Mouse (Mus musculus) induced T-regulatory cell, adult 2 months (primary cell): Measurements from ENCODE around the gene Fbxo42.
"Not testable (repeated sequence)": the region's sequence is repeated elsewhere in the genome, so short reads cannot be mapped to it uniquely, and the experiment has no call there.

Source experiments
- DNase-seq: peaks from one replicate; pipeline ENCODE4 v3.0.0-alpha.2; 2012; ENCODE audit warnings: low read depth

Fbxo42 gene

DNA sequence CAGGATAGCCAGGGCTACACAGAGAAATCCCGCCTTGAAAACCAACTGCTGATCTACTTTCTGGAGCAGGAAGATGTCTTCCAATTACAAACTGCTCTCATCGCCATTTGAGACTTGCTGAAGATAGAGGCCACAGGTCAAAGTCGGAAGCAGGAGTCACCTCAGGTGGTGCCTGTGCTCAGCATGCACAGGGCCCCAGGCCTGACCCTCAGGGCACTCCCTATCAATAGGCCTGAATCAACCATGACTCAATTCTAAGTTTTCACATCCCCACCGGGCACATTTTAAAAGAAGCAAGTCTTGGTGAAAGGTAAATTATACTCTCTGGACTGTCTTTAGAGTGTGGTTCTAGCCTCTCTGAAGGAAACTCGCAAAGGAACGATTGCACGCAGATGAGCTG lies 11.6 kb upstream of the Fbxo42 start:
- no peak for DNase-seq

DNA sequence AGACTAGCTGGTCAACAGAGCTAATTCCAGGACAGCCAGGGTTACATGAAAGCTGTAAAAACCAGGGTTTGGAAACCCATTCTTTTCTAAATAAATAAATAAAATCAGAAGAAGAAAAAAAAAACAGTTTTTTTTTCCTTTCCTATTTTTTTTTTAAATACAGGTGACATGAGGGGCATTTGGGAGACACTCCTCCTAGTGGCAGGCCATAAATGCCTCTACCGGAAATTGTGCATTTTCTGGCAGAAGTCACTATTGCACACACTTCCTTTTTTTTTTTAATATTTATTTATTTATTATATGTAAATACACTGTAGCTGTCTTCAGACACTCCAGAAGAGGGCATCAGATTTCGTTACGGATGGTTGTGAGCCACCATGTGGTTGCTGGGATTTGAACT lies 10.0 kb upstream of the Fbxo42 start:
- peak; percentile 25 for DNase-seq

- DNase-seq, result peak; percentile 85
Measured at GRCm38 (mm10) chr4:141138425-141139115, 9.1 kb upstream of the Fbxo42 start.

DNA sequence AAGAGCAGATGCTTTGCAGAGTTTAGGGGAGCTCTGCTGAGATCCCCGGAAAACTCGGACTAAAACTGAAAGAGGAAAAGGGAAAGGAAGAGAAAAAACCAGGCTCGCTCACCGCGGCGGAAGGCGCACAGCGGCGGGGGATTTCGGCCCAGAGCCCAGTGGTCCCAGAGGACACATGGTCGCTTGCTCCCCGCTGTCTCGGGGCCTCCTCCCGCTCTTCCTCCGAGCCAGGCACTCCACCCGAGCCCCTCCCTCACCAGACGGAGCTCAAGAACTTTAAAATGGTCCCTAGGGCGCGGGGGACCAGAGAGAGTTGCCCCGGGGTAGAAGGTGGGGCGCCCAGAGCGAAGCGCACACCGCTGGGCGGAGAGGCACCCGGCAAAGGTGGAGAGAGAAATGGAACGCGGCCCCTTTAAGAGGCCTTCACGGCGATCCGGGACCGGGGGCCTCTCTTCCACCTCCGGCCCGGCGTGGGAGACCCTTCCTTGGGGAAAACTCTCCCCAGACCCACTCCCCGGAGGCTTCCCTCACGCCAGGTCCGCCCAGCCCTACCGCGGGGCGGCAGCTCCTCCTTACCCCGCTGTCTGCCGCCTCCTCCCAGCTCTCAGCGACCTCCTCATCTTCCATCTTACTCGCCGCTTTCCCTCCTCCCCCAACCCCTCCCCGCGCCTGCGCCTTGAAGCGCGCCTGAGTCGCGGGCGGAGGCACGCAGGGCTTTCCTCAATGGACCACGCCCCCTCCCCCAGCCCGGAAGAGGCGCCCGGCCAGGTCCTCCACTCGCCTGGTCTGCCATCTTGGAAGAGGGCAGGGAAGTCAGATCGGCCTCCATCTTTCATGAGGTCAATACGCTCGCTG lies 8.4 kb upstream of the Fbxo42 start, which contains the start of gene Szrd1:
Gene Szrd1, minus strand, starts transcription at position 660 of the 855 bp plus-strand sequence.
- peak; percentile 100 for DNase-seq

GRCm38 (mm10) chr4:141140354-141140753 lies 7.4 kb upstream of the Fbxo42 start:
- DNase-seq, result not testable (repeated sequence)

DNA sequence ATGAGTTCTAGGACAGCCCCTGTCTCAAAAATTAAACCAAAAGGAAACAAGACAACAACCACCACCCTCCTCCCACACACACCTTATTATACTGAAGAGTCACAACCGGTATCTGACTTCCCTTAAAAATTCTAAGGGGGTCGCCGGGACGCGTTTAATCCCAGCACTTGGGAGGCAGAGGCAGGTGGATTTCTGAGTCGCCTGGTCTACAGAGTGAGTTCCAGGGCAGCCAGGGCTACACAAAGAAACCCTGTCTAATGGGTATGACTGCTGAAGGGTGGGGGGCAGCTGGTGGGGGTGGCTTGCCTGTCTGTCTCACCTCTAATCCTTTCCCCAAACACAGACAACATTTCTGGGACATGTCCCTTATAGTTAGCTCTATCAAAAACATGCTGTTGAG lies 6.7 kb upstream of the Fbxo42 start:
- no peak for DNase-seq

GRCm38 (mm10) chr4:141142285-141142811 lies 5.4 kb upstream of the Fbxo42 start:
- DNase-seq, result peak; percentile 91

DNA sequence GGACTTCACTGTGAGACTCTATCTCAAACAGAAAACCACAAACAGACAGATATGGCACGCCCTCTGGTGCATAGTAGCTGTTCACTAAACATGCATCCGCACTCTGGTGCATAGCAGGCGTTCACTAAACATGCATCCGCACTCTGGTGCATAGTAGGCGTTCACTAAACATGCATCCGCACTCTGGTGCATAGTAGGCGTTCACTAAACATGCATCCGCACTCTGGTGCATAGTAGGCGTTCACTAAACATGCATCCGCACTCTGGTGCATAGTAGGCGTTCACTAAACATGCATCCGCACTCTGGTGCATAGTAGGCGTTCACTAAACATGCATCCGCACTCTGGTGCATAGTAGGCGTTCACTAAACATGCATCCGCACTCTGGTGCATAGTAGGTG lies 2.6 kb upstream of the Fbxo42 start:
- not testable (repeated sequence) for DNase-seq

DNA sequence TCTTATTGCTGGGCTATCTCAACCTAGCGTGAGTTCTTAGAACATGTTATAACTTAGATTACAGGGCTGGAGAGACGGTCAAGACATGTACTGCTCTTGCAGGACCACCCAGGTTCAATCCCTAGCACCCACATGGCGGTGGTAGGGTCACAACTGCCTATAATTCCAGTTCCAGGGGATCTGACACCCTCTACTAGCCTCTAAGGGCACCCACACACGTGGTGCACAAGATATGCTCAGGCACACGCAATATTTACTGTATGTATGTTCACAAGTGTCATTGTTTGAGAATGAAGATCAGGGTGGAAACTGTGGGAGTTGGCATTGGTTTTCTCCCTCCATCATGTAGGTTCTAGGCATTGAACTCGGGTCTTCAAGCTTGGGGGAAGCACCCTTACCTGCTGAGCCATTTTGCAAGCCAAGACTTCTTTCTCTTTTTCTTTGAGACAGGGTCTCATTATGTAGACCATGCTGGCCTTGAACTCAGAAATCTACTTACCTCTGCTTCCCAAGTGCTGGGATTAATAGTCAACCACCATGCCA lies 1.2 kb upstream of the Fbxo42 start:
- DNase-seq, result no peak

DNA sequence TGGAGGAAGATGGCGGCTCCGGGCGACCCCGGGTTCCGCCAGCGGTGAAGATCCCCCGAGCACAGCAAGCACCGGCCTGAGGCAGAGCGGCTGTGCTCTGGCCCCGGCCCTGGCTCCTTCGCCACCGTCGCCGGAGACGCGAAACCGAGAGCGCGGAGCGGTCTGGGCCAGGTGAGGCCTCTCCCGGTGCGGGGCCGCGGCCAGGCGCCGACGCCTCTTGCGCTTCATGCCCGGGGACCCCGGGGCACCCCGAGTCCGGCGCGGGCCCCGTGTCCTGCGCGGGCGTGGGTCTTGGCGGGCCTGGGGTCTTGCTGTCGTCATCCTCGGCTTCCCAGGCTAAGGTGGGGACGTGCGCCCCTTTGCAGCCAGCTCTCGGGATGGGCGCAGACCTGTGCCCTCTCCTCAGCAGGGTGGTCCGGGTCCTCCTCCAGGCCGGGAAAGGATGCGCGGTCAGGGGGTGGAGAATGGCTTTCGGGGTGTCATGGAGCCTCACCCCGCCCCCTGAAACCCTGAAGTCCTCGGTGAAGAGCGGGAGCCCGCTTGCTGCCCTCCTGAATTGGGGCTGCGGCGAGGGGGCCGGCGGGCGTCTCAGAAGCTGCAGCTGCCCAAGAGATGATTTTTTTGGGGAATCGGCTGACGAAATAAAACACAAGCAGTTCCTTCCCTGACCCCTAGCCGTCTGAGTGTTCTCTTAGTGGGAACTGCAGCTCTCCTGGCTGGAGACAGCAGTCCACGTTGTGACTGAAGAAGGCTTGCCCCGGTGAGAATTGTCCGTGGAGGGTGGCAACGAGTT lies 492 bp downstream of the Fbxo42 start:
- peak; percentile 80 for DNase-seq

DNA sequence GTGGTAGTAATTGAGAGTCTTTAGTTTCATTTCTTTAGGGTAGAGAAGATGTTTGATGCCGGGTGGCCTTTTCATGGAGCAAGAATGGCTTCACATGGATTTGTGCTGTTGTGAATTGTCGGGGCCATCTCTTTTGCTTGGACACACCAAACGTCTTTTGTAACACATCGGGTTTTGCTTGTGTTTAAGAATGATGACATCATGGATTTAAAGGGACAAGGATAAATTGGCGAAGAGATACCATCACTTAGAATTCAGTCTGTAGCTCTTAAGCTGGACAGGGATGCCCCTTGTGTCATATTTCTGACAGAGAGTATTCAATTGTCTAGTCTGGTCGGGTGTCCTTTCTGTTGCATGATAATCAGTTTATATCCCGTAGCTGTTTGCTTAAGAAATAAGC lies 1.4 kb downstream of the Fbxo42 start:
- peak; percentile 25 for DNase-seq

- no peak for DNase-seq
Measured at GRCm38 (mm10) chr4:141157485-141157884, 9.8 kb downstream of the Fbxo42 start.

- DNase-seq, result no peak
Measured at GRCm38 (mm10) chr4:141158609-141159008, 10.9 kb downstream of the Fbxo42 start.

DNA sequence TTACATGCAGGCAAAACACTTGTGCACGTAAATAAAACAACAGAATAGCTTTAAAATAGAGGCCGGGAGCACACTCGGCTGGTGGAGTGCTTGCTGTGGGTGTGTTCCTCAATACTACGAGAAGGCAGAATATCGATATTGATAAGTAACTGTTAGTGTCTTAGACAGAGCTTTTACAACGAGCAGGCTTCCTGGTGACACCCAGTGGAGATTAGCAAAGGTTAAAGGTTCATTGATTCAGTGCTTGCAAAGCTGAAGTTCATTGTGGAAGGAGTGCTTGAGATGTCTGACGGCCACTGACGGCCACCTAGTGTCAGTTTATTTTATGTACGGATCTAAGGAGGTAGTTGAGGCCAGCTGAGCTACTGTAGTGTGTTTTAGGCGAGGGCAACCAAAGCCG lies 11.4 kb downstream of the Fbxo42 start:
- DNase-seq, result no peak

GRCm38 (mm10) chr4:141159666-141160065 lies 12.0 kb downstream of the Fbxo42 start:
- no peak for DNase-seq

- DNase-seq, result no peak
Measured at GRCm38 (mm10) chr4:141160193-141160592, 12.5 kb downstream of the Fbxo42 start.

DNA sequence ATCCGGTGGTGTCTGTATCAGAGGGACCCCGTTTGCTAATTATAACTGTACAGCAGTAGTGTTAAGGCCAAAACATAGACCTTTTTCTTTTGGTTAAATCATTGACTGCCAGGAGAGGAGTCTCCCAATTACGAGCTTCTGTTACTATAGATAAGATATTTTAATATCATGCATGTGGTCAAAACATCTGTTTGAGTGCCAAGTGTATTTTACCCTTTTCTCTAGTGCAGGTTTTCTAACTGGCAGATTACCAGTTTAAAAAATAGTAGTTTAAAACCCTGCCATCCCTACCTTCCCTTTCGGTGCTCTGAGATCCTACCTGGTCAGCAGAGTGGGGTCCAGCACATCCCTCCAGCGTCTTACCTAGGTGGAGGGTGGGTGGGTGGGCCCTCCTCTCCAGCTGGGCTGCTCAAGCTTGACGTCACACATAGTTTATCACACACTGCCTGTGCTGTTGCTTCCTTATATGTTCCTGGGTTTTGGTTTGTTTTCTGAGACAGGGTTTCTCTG lies 14.0 kb downstream of the Fbxo42 start:
- no peak for DNase-seq

GRCm38 (mm10) chr4:141163729-141164128 lies 16.0 kb downstream of the Fbxo42 start:
- no peak for DNase-seq

DNA sequence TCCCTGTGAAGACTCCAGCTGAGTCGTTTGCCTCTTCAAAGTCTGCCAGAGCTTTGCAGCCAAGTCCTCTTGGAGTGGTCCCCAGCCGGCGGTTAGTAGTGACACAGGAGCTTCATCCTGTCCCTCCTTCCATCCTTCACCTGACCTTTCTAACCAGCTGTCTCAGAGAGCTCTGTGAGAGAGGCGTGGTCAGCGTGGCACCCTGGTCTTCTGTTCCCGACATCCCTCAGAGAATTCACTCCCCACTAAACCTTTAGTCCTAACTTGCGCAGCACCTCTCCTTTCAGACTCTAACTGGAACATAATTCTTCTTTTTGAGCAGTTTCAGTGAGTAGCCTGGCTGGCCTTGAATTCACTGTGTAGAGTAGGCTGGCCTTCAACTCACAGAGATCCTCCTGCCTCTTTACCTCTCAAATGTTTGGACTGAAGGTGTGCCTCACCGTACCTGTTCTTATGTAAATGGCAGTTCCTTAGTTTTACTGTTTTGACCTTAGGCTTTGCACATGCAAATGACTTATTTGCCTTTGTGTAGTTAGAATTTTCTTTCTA lies 18.1 kb downstream of the Fbxo42 start:
- DNase-seq, result no peak

DNA sequence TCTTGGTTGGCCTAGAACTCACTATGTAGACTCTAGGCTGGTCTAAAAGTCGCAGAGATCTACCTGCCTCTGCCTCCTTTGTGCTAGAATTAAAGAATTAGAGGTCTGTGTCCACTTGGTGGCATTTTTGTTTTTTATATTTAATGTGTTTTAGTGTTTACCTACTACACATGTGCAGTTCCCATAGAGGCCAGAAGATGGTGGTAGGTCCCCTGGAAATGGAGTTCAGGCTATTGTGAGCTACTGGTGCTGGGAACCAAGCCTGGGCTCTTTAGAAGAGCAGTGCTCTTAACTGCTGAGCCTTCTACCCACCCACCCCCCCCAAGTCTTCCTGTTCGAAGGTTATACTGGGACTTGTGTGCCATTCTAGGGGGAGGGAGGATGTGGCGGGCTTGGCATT lies 19.4 kb downstream of the Fbxo42 start:
- no peak for DNase-seq

DNA sequence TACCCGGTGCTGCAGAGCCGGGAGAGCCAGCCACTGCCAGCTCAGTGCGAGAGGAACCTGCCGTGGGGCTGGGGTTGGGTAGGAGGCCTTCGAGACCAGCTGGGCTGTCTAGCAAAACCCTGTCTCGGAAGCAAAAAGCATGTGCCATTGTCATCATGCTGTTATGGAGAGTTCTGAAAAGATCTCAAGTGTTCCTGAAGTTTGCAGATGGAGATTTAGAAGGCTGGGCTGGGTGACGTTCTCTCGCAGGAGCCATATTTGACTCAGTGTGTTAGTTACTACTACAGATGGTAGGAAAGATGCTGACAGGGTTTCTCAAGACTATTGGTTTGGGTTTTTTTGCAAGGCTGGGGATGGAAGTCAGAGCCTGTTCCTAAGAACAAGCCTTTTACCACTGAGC lies 24.4 kb downstream of the Fbxo42 start:
- no peak for DNase-seq
